Mouse (Mus musculus) CD4-positive, CD25-positive, alpha-beta regulatory T cell, adult 2 months (primary cell): Measurements from ENCODE around the gene Fam149a.

Source experiments
- DNase-seq: peaks from one replicate; pipeline ENCODE4 v3.0.0-alpha.2; 2012; ENCODE audit warnings: low read depth, low spot score

Fam149a gene

GRCm38 (mm10) chr8:45381963-45382347 is at the start of gene Fam149a:
TSS of gene Fam149a (minus strand) at chr8:45382291.
- no peak for DNase-seq

GRCm38 (mm10) chr8:45420151-45420550 is 38.1 kb upstream of the Fam149a start:
- no peak for DNase-seq

GRCm38 (mm10) chr8:45414965-45415364 is 32.9 kb upstream of the Fam149a start:
- no peak for DNase-seq

GRCm38 (mm10) chr8:45410882-45411281 is 28.8 kb upstream of the Fam149a start, which contains the start of gene Tlr3:
TSS of gene Tlr3 (minus strand) at chr8:45411080.
- no peak for DNase-seq

- peak; percentile 29 for DNase-seq
Observed at GRCm38 (mm10) chr8:45410146-45410880, 28.2 kb upstream of the Fam149a start.

GRCm38 (mm10) chr8:45409702-45410101 is 27.6 kb upstream of the Fam149a start:
- DNase-seq = peak; percentile 3

- DNase-seq = no peak
Observed at GRCm38 (mm10) chr8:45383250-45383649, 1.2 kb upstream of the Fam149a start.

- DNase-seq = no peak
Observed at GRCm38 (mm10) chr8:45381075-45381962, 772 bp downstream of the Fam149a start.

- DNase-seq = no peak
Observed at GRCm38 (mm10) chr8:45380598-45380997, 1.5 kb downstream of the Fam149a start.

GRCm38 (mm10) chr8:45374071-45374470 is 8.0 kb downstream of the Fam149a start:
- no peak for DNase-seq

- DNase-seq = no peak
Observed at GRCm38 (mm10) chr8:45367154-45367553, 14.9 kb downstream of the Fam149a start.

GRCm38 (mm10) chr8:45363220-45363619 is 18.9 kb downstream of the Fam149a start:
- DNase-seq = no peak

GRCm38 (mm10) chr8:45362323-45362722 is 19.8 kb downstream of the Fam149a start:
- DNase-seq = peak; percentile 5

GRCm38 (mm10) chr8:45359091-45359605 is 22.9 kb downstream of the Fam149a start:
- DNase-seq = no peak

GRCm38 (mm10) chr8:45358132-45358918 is 23.8 kb downstream of the Fam149a start:
- no peak for DNase-seq

- DNase-seq = no peak
Observed at GRCm38 (mm10) chr8:45355809-45356208, 26.3 kb downstream of the Fam149a start.

- peak; percentile 84 for DNase-seq
Observed at GRCm38 (mm10) chr8:45345031-45345430, 37.1 kb downstream of the Fam149a start.

- DNase-seq = no peak
Observed at GRCm38 (mm10) chr8:45344298-45344697, 37.8 kb downstream of the Fam149a start.

GRCm38 (mm10) chr8:45341630-45342628 is 40.2 kb downstream of the Fam149a start:
- no peak for DNase-seq

- DNase-seq = no peak
Observed at GRCm38 (mm10) chr8:45333493-45333892, 48.6 kb downstream of the Fam149a start.
